Comparison of ENCODE assay signal across 18 mouse cellular contexts in the genomic region with DNA sequence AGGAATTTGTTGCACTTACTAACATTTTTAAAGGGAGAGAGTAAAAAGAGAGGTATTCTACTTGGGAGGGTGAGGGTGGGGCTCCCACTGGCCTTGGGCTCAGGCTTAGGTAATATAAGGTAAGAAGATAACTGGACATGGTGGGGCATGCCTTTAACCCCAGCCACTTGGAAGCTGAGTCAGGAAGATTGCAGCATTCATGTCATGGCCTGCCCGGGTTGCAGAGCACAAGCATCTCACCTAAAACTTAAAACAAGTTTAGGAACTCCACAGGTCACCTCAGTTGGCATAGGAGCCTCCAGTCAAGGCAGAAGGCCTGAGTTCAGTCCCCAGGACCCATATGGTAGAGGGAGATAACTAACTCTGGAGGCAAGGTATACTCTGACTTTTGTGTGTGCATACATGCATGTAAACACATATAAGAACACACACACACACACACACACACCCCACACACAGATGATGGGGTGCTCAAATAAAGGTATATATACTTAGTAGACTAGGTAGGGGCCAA. TPM values are rescaled to one million over a fixed set of nuclear protein-coding genes. Genes with fewer than 3 reads are reported as not detected.
DNase-seq lines count a peak whose midpoint lies in the region; ATAC-seq lines count a peak whose summit lies in the region.
"Had no signal": no experiment of that assay in that cellular context is flagged by ENCODE, and none has a peak within 500 bp of the region (broad histone marks: within the 10 kb centered on the region; RNA-seq: fewer than 3 reads in every experiment).

No protein-coding gene starts in this region.

- no peaks in the 10 kb centered on the region for H3K9me3 ChIP-seq in embryonic facial prominence, embryonic 10.5 days
- H3K9me3 ChIP-seq in forebrain, embryonic 11.5 days (ENCODE audit: control insufficient read depth, low read length) = no peaks in the 10 kb centered on the region
- H3K9me3 ChIP-seq in hindbrain, embryonic 13.5 days = no peaks in the 10 kb centered on the region
- H3K9me3 ChIP-seq in midbrain, embryonic 15.5 days = no peaks in the 10 kb centered on the region
- no peaks in the 10 kb centered on the region for H3K9me3 ChIP-seq in heart, embryonic 11.5 days (replicated peaks; ENCODE audit: control insufficient read depth, low read length)
- H3K9me3 ChIP-seq: embryonic facial prominence, embryonic 15.5 days; G1E; intestine, embryonic 15.5 days had no signal

- intact Hi-C loops in heart, postnatal 25 days (cut with DNase I) = loop anchor here (1.0 to 5.0 kb wide), 2 partner anchors 290 to 459 kb away; partner anchors contain the start of genes Cpeb3, Kif11 and March5

- no peak overlapping the region for H3K9ac ChIP-seq in forebrain, embryonic 11.5 days (ENCODE audit: low read length)
- H3K9ac ChIP-seq in hindbrain, embryonic 13.5 days = no peak overlapping the region
- peak overlapping the region; percentile 14; the same call in 1 of the 2 replicates for H3K9ac ChIP-seq in midbrain, embryonic 15.5 days
- no peak overlapping the region for H3K9ac ChIP-seq in heart, embryonic 11.5 days (ENCODE audit: low read depth, low read length)
- H3K9ac ChIP-seq: embryonic facial prominence, embryonic 15.5 days; intestine, embryonic 15.5 days had no signal

- no peak for ATAC-seq in forebrain, embryonic 11.5 days (replicated peaks; ENCODE audit: low FRiP score)
- ATAC-seq in hindbrain, embryonic 13.5 days (ENCODE audit: low FRiP score) = no peak
- no peak for ATAC-seq in midbrain, embryonic 15.5 days (replicated peaks)
- ATAC-seq in heart, embryonic 11.5 days (replicated peaks; ENCODE audit: insufficient number of reproducible peaks, low FRiP score, low TSS enrichment) = no peak
- ATAC-seq: intestine, embryonic 15.5 days had no signal

- H3K27me3 ChIP-seq in embryonic facial prominence, embryonic 10.5 days (replicated peaks; ENCODE audit: low read depth, poor library complexity, severe bottlenecking) = no peaks in the 10 kb centered on the region
- no peaks in the 10 kb centered on the region for H3K27me3 ChIP-seq in forebrain, embryonic 11.5 days (ENCODE audit: control insufficient read depth, insufficient read depth, low read length)
- peaks cover 17% of the 10 kb centered on the region for H3K27me3 ChIP-seq in hindbrain, embryonic 13.5 days
- H3K27me3 ChIP-seq in midbrain, embryonic 15.5 days (replicated peaks) = no peaks in the 10 kb centered on the region
- no peaks in the 10 kb centered on the region for H3K27me3 ChIP-seq in heart, embryonic 11.5 days (ENCODE audit: control insufficient read depth, insufficient read depth, low read length)
- H3K27me3 ChIP-seq: embryonic facial prominence, embryonic 15.5 days; intestine, embryonic 15.5 days had no signal

- peaks cover 33% of the 10 kb centered on the region for H3K4me1 ChIP-seq in embryonic facial prominence, embryonic 10.5 days
- no peaks in the 10 kb centered on the region; the same call in 1 of the 2 replicates for H3K4me1 ChIP-seq in forebrain, embryonic 11.5 days (replicated peaks; ENCODE audit: control insufficient read depth, insufficient read depth, low read length)
- H3K4me1 ChIP-seq in hindbrain, embryonic 13.5 days (replicated peaks) = peaks cover 18% of the 10 kb centered on the region
- H3K4me1 ChIP-seq in midbrain, embryonic 15.5 days = peaks cover 17% of the 10 kb centered on the region
- no peaks in the 10 kb centered on the region for H3K4me1 ChIP-seq in heart, embryonic 11.5 days (ENCODE audit: control insufficient read depth, insufficient read depth, low read length)

- no peak overlapping the region for H3K27ac ChIP-seq in embryonic facial prominence, embryonic 10.5 days (replicated peaks)
- no peak overlapping the region for H3K27ac ChIP-seq in forebrain, embryonic 11.5 days (ENCODE audit: low read depth, low read length)
- H3K27ac ChIP-seq in hindbrain, embryonic 13.5 days = peak overlapping the region; percentile 44; the same call in 1 of the 2 replicates
- H3K27ac ChIP-seq in midbrain, embryonic 15.5 days = no peak overlapping the region
- no peak overlapping the region for H3K27ac ChIP-seq in heart, embryonic 11.5 days (ENCODE audit: low read depth, low read length)
- H3K27ac ChIP-seq: embryonic facial prominence, embryonic 15.5 days; intestine, embryonic 15.5 days; kidney, postnatal 0 days; macrophage had no signal

- H3K4me3 ChIP-seq in embryonic facial prominence, embryonic 10.5 days = peak overlapping the region; percentile 96
- no peak overlapping the region for H3K4me3 ChIP-seq in forebrain, embryonic 11.5 days (ENCODE audit: low read depth, low read length)
- H3K4me3 ChIP-seq in hindbrain, embryonic 13.5 days = peak overlapping the region; percentile 11; the same call in 1 of the 2 replicates
- no peak overlapping the region for H3K4me3 ChIP-seq in midbrain, embryonic 15.5 days
- H3K4me3 ChIP-seq in heart, embryonic 11.5 days (ENCODE audit: low read depth, low read length) = no peak overlapping the region
- H3K4me3 ChIP-seq: intestine, embryonic 15.5 days had no signal

- H3K36me3 ChIP-seq in embryonic facial prominence, embryonic 10.5 days (replicated peaks) = no peaks in the 10 kb centered on the region
- no peaks in the 10 kb centered on the region for H3K36me3 ChIP-seq in forebrain, embryonic 11.5 days (ENCODE audit: control insufficient read depth, insufficient read depth, low read length)
- no peaks in the 10 kb centered on the region for H3K36me3 ChIP-seq in hindbrain, embryonic 13.5 days
- H3K36me3 ChIP-seq in midbrain, embryonic 15.5 days (replicated peaks) = no peaks in the 10 kb centered on the region
- no peaks in the 10 kb centered on the region for H3K36me3 ChIP-seq in heart, embryonic 11.5 days (ENCODE audit: control insufficient read depth, insufficient read depth, low read length)
- H3K36me3 ChIP-seq: embryonic facial prominence, embryonic 15.5 days; intestine, embryonic 15.5 days had no signal

- DNase-seq in embryonic facial prominence, embryonic 10.5 days (ENCODE audit: low spot score) = no peak
- no peak for DNase-seq in forebrain, embryonic 11.5 days (ENCODE audit: low spot score)
- DNase-seq in gastrocnemius, postnatal 25 days = no peak
- no peak for DNase-seq in heart, postnatal 25 days (ENCODE audit: low spot score)
- no peak for DNase-seq in natural killer cell, adult 2 months (ENCODE audit: low spot score in 2 of 2)
- DNase-seq: adrenal gland, postnatal 14 days; cerebellum, adult 8-10 months; heart, adult 11 months; lung, adult 18-20 months; thymus, adult 2 months had no signal

- peak overlapping the region; percentile 16 for H3K4me2 ChIP-seq in forebrain, embryonic 11.5 days (ENCODE audit: low read depth, low read length, severe bottlenecking)
- peak overlapping the region; percentile 31; the same call in 1 of the 2 replicates for H3K4me2 ChIP-seq in hindbrain, embryonic 13.5 days
- peak overlapping the region; percentile 21 for H3K4me2 ChIP-seq in midbrain, embryonic 15.5 days
- no peak overlapping the region for H3K4me2 ChIP-seq in heart, embryonic 11.5 days
- H3K4me2 ChIP-seq: embryonic facial prominence, embryonic 15.5 days; intestine, embryonic 15.5 days had no signal

- 91% methylated on average over 1 of the region's 1 CpGs for WGBS in embryonic facial prominence, embryonic 10.5 days
- 75% methylated on average over 1 of the region's 1 CpGs for WGBS in forebrain, embryonic 11.5 days
- 77% methylated on average over 1 of the region's 1 CpGs for WGBS in hindbrain, embryonic 13.5 days
- 91% methylated on average over 1 of the region's 1 CpGs for WGBS in midbrain, embryonic 15.5 days
- WGBS in heart, embryonic 11.5 days (ENCODE audit: insufficient replicate concordance) = 87% methylated on average over 1 of the region's 1 CpGs

RNA-seq across cellular contexts. Expression of gene Fgfbp3, which starts 2.5 kb away (rescaled TPM):
- 9.1 and 11.7 TPM in 2 replicates for polyA plus RNA-seq in embryonic facial prominence, embryonic 10.5 days (2016; fragmentation: Nextera tagmentation; extraction: Ambion mirVana)
- 28.6 and 29.3 TPM in 2 replicates for polyA plus RNA-seq in forebrain, embryonic 11.5 days (2014; fragmentation: Nextera tagmentation; extraction: Ambion mirVana)
- polyA plus RNA-seq in hindbrain, embryonic 13.5 days (2015; fragmentation: Nextera tagmentation; extraction: Ambion mirVana) = 56.2 and 64.3 TPM in 2 replicates
- polyA plus RNA-seq in midbrain, embryonic 15.5 days (2015; fragmentation: Nextera tagmentation; extraction: Ambion mirVana) = 55.3 and 58.4 TPM in 2 replicates
- total RNA-seq in gastrocnemius, postnatal 25 days (2021) = 1 to 10 TPM in 1 of 2 experiments, under 1 TPM in 1; 0.94 to 1.4 TPM
- total RNA-seq in heart, postnatal 25 days (2021) = 1 to 10 TPM; 1.7 to 2.3 TPM
- polyA plus RNA-seq in heart, embryonic 11.5 days (2014; fragmentation: Nextera tagmentation; extraction: Ambion mirVana) = 3.7 and 4.0 TPM in 2 replicates

RNA-seq across cellular contexts. Expression of gene Btaf1, which starts 8.9 kb away (rescaled TPM):
- polyA plus RNA-seq in embryonic facial prominence, embryonic 10.5 days (2016; fragmentation: Nextera tagmentation; extraction: Ambion mirVana) = 16.6 and 20.3 TPM in 2 replicates
- polyA plus RNA-seq in forebrain, embryonic 11.5 days (2014; fragmentation: Nextera tagmentation; extraction: Ambion mirVana) = 23.3 and 23.8 TPM in 2 replicates
- polyA plus RNA-seq in hindbrain, embryonic 13.5 days (2015; fragmentation: Nextera tagmentation; extraction: Ambion mirVana) = 9.8 and 10.1 TPM in 2 replicates
- 9.3 and 10.2 TPM in 2 replicates for polyA plus RNA-seq in midbrain, embryonic 15.5 days (2015; fragmentation: Nextera tagmentation; extraction: Ambion mirVana)
- 1 to 10 TPM; 6.1 to 8.8 TPM for total RNA-seq in gastrocnemius, postnatal 25 days (2021)
- total RNA-seq in heart, postnatal 25 days (2021) = 10 to 100 TPM; 11.2 to 11.8 TPM
- 12.8 and 13.7 TPM in 2 replicates for polyA plus RNA-seq in heart, embryonic 11.5 days (2014; fragmentation: Nextera tagmentation; extraction: Ambion mirVana)

Comparison
In these comparisons a context has a peak if more than half of its experiments do, and no peak if none do; other contexts are left out.
1. H3K4me3 ChIP-seq: peak in embryonic facial prominence, embryonic 10.5 days (single experiment) and hindbrain, embryonic 13.5 days (single experiment); none in forebrain, embryonic 11.5 days (single experiment), midbrain, embryonic 15.5 days (single experiment) and heart, embryonic 11.5 days (single experiment).